Mouse (Mus musculus): ENCODE measurements around the gene Cxcl12. TPM values are rescaled to one million over a fixed set of nuclear protein-coding genes. Genes with fewer than 3 reads are reported as not detected.

Gene Cxcl12
- polyA plus RNA-seq, 1 experiment = 0.13 TPM

DNA sequence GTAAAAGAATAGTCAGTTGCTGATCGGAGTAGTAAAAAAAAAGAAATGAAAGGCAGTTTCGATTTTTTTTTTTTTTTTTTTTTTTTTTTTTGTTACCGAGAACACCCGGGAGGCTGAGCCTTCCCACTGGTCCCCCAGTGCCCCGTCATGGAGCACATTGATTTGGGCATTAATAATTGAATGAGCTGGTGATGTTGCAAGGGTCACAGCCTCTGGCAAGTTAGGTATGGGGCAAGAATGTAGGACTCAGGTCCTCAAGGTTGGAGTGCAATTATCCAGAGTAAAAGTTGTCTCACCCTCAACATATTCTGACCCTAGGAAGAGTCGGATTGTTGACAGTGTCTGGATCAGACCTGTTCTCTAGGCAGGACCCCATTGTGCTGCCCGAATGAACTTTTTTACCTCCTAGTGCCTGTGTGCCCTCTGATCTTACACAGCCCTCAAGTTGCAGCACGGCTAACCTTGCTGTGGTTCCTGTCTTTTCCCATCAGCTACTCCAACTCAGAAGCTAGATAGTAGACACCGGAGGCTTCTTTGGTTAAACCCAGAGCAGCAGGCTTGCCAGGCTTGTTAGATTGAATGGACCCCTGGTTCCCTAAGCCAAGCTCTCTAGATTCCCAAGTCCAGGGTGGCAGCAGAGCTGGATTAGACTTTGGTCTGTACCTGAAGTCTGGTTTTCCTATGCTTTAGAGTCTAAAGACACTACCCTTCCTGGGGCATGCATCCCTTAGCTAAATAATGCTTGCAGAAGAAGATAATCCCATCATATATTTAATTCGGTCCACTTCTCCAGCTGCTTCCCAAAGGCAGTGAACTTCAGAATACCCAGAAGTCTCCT is 1.8 kb downstream of the Cxcl12 start:
- Histone ChIP-seq H3K27me3 (ENCODE audit: control insufficient read depth) (peaks cover 43% of the 10 kb centered on the region), H3K4me1 (ENCODE audit: control insufficient read depth) (no peaks in the 10 kb centered on the region), H3K4me3 (replicated peaks) (peak overlapping the region; percentile 53), H3K36me3 (ENCODE audit: control insufficient read depth) (no peaks in the 10 kb centered on the region; the same call in 1 of the 2 replicates), H3K9me3 (ENCODE audit: control insufficient read depth, low read length) (no peaks in the 10 kb centered on the region)
- no peak for TF ChIP-seq TAL1 (IDR thresholded peaks at IDR 0.05; ENCODE audit: low read length)
- no peak for TF ChIP-seq GATA1 (IDR thresholded peaks at IDR 0.05; ENCODE audit: low read length)

DNA sequence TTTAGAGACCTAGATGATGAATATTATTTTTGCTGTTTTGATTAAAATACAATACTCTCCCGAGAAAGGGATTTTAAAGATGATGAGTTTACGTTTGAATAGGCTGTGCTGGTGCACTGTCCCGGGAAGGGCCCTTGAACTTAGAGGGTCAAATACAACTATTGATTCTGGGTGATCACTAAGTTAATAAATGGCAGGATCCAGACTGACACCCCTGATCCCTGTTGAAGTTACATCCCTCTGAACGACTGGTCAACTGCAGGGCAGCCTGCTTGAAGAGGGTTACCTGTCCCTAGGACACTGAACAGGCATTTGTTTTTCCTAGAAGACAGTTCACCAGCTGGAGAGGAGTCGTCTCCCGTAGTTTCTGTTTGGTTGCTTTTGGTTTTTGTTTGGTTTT is 4.0 kb downstream of the Cxcl12 start:
- Histone ChIP-seq H3K4me1 (ENCODE audit: control insufficient read depth) (no peaks in the 10 kb centered on the region), H3K9me3 (ENCODE audit: control insufficient read depth, low read length) (no peaks in the 10 kb centered on the region), H3K4me3 (replicated peaks) (no peak overlapping the region), H3K36me3 (ENCODE audit: control insufficient read depth) (no peaks in the 10 kb centered on the region; the same call in 1 of the 2 replicates), H3K27me3 (ENCODE audit: control insufficient read depth) (peaks cover 34% of the 10 kb centered on the region)
- TF ChIP-seq TAL1 (IDR thresholded peaks at IDR 0.05; ENCODE audit: low read length) (no peak), GATA1 (IDR thresholded peaks at IDR 0.05; ENCODE audit: low read length) (no peak)

DNA sequence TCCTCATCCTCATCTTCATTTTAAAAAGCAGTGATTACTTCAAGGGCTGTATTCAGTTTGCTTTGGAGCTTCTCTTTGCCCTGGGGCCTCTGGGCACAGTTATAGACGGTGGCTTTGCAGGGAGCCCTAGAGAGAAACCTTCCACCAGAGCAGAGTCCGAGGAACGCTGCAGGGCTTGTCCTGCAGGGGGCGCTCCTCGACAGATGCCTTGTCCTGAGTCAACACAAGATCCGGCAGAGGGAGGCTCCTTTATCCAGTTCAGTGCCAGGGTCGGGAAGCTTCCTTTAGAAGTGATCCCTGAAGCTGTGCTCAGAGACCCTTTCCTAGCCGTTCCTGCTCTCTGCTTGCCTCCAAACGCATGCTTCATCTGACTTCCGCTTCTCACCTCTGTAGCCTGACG is 5.5 kb downstream of the Cxcl12 start:
- H3K36me3 ChIP-seq (ENCODE audit: control insufficient read depth) = peaks cover 5% of the 10 kb centered on the region; the same call in 1 of the 2 replicates
- no peak overlapping the region for H3K4me3 ChIP-seq (replicated peaks)
- H3K4me1 ChIP-seq (ENCODE audit: control insufficient read depth) = no peaks in the 10 kb centered on the region
- H3K27me3 ChIP-seq (ENCODE audit: control insufficient read depth) = peaks cover 19% of the 10 kb centered on the region
- no peaks in the 10 kb centered on the region for H3K9me3 ChIP-seq (ENCODE audit: control insufficient read depth, low read length)
- TF ChIP-seq TAL1 (IDR thresholded peaks at IDR 0.05; ENCODE audit: low read length) (no peak), GATA1 (IDR thresholded peaks at IDR 0.05; ENCODE audit: low read length) (no peak)

DNA sequence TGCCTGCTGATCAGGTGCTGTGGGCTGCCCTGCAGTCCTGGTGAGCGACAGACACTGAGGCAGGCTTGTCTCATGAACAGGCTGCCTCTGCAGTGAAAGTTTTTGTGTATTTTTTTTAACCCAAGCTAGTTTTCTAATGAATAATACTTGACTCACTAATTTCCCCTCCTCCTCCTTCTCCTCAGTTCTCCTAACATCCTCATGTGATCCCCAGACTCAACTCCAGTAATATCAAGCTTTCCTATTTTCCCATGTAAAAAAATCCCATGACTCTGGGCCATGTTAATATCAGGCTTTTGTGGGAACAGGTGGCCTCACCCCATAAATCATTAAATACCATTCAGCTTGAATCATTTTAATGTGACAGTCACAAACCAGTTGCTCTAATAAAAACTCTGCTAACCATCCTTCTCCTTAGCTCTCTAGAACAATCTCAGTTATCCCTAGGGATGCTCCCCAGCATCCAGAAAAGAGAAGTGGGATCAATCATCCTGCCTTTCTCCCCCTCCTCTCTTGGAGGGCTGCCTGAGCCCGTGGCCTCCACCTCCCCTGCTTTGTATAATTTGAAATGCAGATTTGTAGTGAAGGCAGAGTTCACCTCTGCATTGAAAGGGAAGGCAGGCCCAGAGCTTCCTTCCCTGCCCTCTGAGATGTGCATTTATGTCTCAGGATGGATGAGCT is 6.9 kb downstream of the Cxcl12 start:
- Histone ChIP-seq H3K4me1 (ENCODE audit: control insufficient read depth) (no peaks in the 10 kb centered on the region), H3K9me3 (ENCODE audit: control insufficient read depth, low read length) (no peaks in the 10 kb centered on the region), H3K27me3 (ENCODE audit: control insufficient read depth) (peaks cover 6% of the 10 kb centered on the region), H3K4me3 (replicated peaks) (no peak overlapping the region), H3K36me3 (ENCODE audit: control insufficient read depth) (peaks cover 6% of the 10 kb centered on the region; the same call in 1 of the 2 replicates)
- TF ChIP-seq TAL1 (IDR thresholded peaks at IDR 0.05; ENCODE audit: low read length) (no peak), GATA1 (IDR thresholded peaks at IDR 0.05; ENCODE audit: low read length) (no peak)

DNA sequence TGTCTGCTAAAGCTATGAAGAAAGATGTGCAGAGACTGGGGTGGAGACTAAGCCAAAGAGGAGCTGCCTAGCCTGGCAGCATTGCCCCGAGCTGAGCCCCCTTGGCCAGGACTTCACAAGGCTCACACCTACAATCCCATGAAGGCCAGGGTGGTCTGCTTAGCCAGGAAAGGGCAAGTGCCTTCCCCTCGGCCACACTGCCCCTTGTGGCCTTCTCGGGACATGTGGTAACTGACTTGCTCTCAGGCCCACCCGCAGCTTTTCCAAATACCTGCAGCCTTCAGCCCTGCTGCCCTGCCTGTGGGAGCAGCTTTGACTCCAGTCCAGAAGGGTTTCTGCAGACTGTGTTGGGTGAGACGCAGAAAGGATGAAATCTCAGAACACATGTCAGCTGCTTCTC is 8.1 kb downstream of the Cxcl12 start:
- H3K9me3 ChIP-seq (ENCODE audit: control insufficient read depth, low read length) = no peaks in the 10 kb centered on the region
- no peaks in the 10 kb centered on the region for H3K27me3 ChIP-seq (ENCODE audit: control insufficient read depth)
- no peak overlapping the region for H3K4me3 ChIP-seq (replicated peaks)
- H3K4me1 ChIP-seq (ENCODE audit: control insufficient read depth) = no peaks in the 10 kb centered on the region
- TF ChIP-seq TAL1 (IDR thresholded peaks at IDR 0.05; ENCODE audit: low read length) = no peak
- TF ChIP-seq GATA1 (IDR thresholded peaks at IDR 0.05; ENCODE audit: low read length) = no peak
- peaks cover 6% of the 10 kb centered on the region; the same call in 1 of the 2 replicates for H3K36me3 ChIP-seq (ENCODE audit: control insufficient read depth)

DNA sequence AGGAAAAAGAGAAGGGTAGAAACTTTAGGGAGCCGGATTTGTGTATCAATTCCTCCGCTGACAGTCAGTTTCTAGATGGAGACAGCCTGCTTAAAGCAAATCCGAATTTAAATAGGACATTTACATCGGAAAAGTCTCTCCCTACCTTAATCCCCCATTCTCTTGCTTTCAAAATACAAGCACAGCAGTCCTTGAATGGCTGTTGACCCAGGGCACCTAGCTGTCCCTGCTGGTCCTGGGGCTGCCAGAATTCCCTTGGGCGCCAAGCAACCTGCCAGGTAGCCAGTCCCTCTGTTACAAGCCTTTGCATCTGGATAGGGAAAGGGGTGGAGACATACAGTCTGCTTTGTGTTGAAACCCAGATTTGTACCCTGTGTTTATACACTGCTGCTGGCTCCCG is 12.0 kb downstream of the Cxcl12 start:
- no peaks in the 10 kb centered on the region for H3K9me3 ChIP-seq (ENCODE audit: control insufficient read depth, low read length)
- H3K4me1 ChIP-seq (ENCODE audit: control insufficient read depth) = no peaks in the 10 kb centered on the region
- TF ChIP-seq GATA1 (IDR thresholded peaks at IDR 0.05; ENCODE audit: low read length) (no peak), TAL1 (IDR thresholded peaks at IDR 0.05; ENCODE audit: low read length) (no peak)
- no peaks in the 10 kb centered on the region for H3K27me3 ChIP-seq (ENCODE audit: control insufficient read depth)
- peaks cover 6% of the 10 kb centered on the region; the same call in 1 of the 2 replicates for H3K36me3 ChIP-seq (ENCODE audit: control insufficient read depth)
- no peak overlapping the region for H3K4me3 ChIP-seq (replicated peaks)

DNA sequence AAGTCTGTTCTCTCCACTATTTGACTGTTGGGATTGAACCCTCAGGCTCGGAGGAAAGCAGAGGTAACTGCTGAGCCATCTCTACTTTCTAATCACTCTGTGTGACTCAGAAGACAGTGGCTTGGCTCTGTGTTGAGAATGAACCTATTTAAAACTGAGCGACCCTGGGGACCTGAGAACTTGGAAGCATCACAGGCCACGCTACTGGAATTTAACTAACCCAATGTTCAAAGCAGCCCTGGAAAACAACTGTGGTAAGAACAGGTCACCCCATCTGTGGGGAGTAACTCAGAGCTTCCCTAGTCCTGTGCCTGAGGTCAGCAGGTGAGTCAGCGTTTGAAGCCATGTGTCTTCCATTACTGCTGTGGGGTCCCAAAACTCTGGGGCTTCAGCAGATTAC is 17.0 kb downstream of the Cxcl12 start:
- H3K9me3 ChIP-seq (ENCODE audit: control insufficient read depth, low read length) = peaks cover 2% of the 10 kb centered on the region; the same call in 1 of the 2 replicates
- H3K4me1 ChIP-seq (ENCODE audit: control insufficient read depth) = no peaks in the 10 kb centered on the region
- no peak for TF ChIP-seq GATA1 (IDR thresholded peaks at IDR 0.05; ENCODE audit: low read length)
- H3K4me3 ChIP-seq (replicated peaks) = no peak overlapping the region
- no peaks in the 10 kb centered on the region for H3K27me3 ChIP-seq (ENCODE audit: control insufficient read depth)
- no peaks in the 10 kb centered on the region; the same call in 1 of the 2 replicates for H3K36me3 ChIP-seq (ENCODE audit: control insufficient read depth)

DNA sequence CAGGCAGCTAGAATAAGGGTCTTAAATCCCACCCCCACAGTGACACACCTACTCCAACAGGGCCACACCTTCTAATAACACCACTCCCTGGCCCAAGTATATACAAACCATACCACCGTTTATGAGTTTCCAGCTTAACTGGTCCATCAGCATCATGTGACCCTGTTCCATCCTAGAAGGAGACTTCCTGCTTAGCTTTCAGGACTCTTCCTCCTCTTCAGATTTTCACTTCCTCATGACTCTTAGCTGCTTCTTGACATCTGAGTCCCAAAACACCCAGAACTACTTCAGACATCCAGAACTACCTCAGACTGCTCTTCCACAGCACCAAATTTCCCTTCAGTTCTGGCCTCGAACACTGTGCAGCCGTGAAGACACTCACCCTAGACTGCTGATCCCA is 22.1 kb downstream of the Cxcl12 start:
- Histone ChIP-seq H3K27me3 (ENCODE audit: control insufficient read depth) (no peaks in the 10 kb centered on the region), H3K4me3 (replicated peaks) (no peak overlapping the region), H3K36me3 (ENCODE audit: control insufficient read depth) (no peaks in the 10 kb centered on the region), H3K4me1 (ENCODE audit: control insufficient read depth) (no peaks in the 10 kb centered on the region), H3K9me3 (ENCODE audit: control insufficient read depth, low read length) (peaks cover 2% of the 10 kb centered on the region; the same call in 1 of the 2 replicates)
- TF ChIP-seq GATA1 (IDR thresholded peaks at IDR 0.05; ENCODE audit: low read length) = no peak
- no peak for TF ChIP-seq TAL1 (IDR thresholded peaks at IDR 0.05; ENCODE audit: low read length)

DNA sequence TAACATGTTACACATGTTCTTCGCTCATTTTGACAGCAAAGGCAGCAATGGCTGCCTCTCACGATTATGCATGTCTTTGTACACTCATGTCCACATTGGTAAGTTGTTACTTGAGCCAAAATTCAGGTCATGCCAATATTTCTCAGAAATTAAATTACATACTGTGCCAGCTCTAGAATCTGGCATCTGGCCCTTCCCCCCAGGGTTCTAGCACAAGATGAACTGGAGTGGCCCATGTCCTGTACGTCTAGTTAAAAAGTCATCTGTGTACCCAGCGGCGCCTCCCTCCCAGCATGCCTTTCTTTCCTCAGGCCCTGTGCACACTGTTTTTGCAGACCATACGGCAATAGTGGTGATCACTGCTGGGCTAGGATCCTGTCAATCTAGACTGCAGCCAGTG is 23.4 kb downstream of the Cxcl12 start:
- no peaks in the 10 kb centered on the region for H3K36me3 ChIP-seq (ENCODE audit: control insufficient read depth)
- peaks cover 2% of the 10 kb centered on the region; the same call in 1 of the 2 replicates for H3K9me3 ChIP-seq (ENCODE audit: control insufficient read depth, low read length)
- H3K4me3 ChIP-seq (replicated peaks) = no peak overlapping the region
- no peaks in the 10 kb centered on the region for H3K4me1 ChIP-seq (ENCODE audit: control insufficient read depth)
- no peaks in the 10 kb centered on the region for H3K27me3 ChIP-seq (ENCODE audit: control insufficient read depth)
- TF ChIP-seq GATA1 (IDR thresholded peaks at IDR 0.05; ENCODE audit: low read length) (no peak), TAL1 (IDR thresholded peaks at IDR 0.05; ENCODE audit: low read length) (no peak)
